Mouse (Mus musculus): Measurements from ENCODE around the gene Gm27179. TPM values are rescaled to one million over a fixed set of nuclear protein-coding genes. Genes with fewer than 3 reads are reported as not detected.
"Not testable (repeated sequence)": the region's sequence is repeated elsewhere in the genome, so short reads cannot be mapped to it uniquely, and the experiment has no call there.

Gene Gm27179
- total RNA-seq, 2 experiments from 2014 or later: 0.07 TPM; not detected in 1

DNA sequence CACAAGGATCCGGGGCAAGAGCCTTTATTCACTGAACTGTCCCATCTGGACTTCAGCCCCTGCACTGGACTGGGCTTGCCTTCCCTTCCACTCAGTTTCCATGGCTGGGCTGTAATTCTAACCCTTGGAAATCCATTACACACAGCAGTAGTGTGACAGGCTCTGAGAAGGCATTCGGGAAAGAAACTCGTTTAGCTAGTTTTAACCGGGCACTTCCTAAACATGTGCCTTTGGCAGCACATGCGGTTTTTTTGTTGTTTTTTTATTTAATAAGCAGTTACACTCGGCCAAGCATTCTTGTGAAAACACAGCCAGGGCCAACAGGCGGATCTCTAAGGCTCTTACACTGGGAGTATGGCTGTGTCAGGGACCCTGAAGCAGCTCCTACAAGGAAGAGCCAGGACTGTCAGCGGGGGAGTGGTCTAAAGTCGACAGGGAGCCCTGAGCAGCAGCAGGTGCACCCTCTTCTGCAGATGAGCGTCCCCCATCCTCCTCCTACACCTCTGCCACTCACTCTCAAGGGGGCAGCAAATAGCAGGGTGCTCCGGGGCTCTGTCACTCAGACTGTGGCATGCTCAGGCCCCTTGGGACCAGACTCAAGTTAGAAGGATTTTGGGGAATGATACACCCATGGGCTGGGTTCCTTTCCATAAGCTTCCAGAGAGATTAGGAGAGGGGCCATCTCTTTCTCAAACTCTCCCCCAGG, 38.3 kb downstream of the Gm27179 start:
- intact Hi-C loops (cut with DNase I); DNase-seq: not testable (repeated sequence)

DNA sequence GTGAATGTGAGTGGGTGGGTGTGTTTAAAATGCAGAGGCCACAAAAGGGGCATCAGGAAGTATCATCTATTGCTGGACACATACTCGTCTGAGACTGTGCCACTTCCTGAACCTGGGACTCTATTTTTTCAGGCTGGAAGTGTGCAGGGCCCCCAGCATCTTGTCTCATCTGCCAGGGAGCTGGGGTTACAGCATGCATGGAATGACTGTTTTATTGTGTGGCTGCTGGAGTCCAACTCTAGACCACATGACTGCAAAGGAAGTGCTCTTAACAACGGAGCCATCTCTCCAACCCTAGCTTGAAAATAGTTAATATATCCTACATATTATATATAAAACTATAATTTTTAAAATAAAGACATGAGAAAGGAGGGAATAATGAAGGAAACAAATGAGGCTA, 39.0 kb downstream of the Gm27179 start:
- DNase-seq; intact Hi-C loops (cut with DNase I): not testable (repeated sequence)

DNA sequence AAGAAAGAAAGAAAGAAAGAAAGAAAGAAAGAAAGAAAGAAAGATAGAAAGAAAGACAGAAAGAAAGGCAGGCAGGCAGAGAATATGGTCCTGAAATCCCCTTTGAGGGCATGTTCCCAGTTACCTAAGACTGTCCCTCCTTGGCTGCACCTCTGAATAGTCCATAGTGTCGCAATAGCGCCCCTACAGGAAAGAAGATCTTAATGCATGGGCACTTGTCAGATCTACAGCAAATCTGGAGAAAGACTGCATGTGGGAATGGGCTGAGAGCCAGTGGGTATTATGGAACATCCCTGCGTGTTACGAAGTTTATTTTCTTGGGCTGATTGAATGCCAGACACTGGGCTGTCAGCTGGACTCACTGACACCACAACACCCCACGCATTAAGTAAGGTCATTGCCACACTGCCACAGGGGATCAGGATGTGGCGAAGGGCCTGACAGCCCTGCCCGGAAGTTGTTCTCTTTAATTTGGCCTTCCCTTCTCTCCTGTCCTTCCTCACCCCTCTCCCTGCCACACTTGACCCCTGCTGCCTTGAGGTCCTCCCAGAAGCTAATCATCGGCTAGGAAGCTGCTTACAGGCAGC, 42.1 kb downstream of the Gm27179 start:
- DNase-seq; intact Hi-C loops (cut with DNase I): not testable (repeated sequence)

DNA sequence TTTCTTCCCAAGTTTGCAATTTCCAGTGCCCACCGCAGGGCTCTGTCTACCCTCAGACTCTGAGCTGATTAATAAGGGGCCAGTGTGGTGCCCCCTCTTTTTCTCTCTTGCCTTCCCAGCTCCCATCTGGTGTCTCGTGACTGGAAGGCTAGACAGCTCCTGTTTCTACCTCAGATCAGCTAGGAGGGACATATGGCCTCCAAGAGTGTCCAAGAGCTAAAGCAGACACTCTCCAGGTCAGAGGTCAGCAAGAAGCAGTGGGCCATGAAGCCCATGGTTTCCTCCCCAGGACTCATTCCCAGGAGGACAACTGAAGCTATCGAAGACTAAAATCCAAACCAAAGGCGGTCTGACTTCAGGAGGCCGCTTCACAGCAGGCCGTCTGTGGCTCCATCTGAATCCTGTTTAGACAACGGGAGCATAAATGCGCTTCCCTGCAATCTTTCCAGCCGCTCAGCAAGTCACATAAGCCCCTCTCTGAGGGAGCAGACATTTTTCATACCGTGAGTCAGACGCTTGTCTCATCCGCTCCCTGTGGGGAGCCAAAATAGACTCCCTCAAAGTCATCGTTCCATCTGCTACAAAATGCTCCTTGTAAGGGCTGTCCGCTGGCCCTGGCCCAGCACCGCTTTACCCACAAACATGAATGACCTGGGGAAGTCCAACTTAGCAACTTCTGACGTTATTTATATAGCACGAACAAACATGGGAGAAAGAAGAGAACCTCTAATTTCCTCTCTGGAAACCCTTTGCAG, 44.6 kb downstream of the Gm27179 start:
- DNase-seq; intact Hi-C loops (cut with DNase I): not testable (repeated sequence)

DNA sequence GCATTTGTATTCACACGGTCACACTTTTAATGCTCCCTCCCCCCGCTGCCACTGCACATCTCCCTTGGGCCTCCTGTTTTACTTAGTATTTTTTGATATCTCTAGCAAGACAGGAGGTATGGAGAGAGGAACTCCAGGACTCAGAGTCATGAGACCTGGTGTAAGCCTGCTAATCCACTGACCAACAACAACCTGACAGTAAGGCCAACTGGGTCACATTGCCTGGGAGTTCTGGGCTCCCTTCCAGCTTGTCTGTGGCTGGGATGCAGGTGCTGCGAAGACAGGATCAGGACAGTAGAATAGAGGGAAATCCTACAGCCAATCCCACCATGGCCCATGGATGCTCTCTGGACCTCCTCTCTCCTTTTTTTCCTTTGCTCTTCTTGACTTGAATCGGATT, 47.9 kb downstream of the Gm27179 start:
- intact Hi-C loops (cut with DNase I); DNase-seq: not testable (repeated sequence)

Other genes with a start within 250 kb of the Gm27179 start
- gene Synb, start 218.2 kb downstream of the Gm27179 start, total RNA-seq (2021): not detected
- 1 to 10 TPM; 4.3 to 4.4 TPM for gene Gm16867, start 9.2 kb downstream of the Gm27179 start, total RNA-seq (2021)
- gene Entpd4b, start 42.9 kb upstream of the Gm27179 start, total RNA-seq (2021): 10 to 100 TPM; 25.0 to 27.2 TPM

Measured in heart, postnatal 10 days (tissue).